Mouse (Mus musculus): Measurements from ENCODE around the gene Scyl2. TPM values are rescaled to one million over a fixed set of nuclear protein-coding genes. Genes with fewer than 3 reads are reported as not detected.

Gene Scyl2
- total RNA-seq, 2 experiments from 2014 or later = 21.4 to 22.1 TPM

DNA sequence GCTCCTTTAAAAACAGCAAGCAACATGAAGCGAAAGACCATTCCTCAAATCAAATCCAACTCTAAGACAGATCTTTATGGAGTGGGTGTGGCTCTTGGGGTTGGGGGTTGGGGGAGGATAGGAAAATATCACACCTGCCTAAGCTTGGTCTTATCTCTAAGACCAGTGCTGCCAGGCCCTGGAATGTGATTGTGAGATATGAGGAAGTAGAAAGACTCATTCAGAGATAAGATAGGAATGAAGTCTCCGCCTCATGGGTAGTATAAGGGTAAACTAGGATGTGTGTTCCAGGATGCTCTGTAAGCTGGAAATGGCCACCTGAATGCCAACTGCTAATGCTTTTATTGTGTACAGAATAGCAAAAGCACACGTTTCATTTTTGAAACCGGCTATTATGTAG lies 91.8 kb downstream of the Scyl2 start:
- no peak for DNase-seq

GRCm38 (mm10) chr10:89592797-89593196 lies 93.3 kb downstream of the Scyl2 start:
- DNase-seq = no peak

GRCm38 (mm10) chr10:89589877-89590276 lies 96.2 kb downstream of the Scyl2 start:
- DNase-seq = no peak

Other genes starting within 250 kb of the Scyl2 start
- gene Gas2l3, start 242.3 kb downstream of the Scyl2 start, total RNA-seq (2021) = 10 to 100 TPM; 36.7 to 36.8 TPM
- 1 to 10 TPM; 1.0 to 1.5 TPM for gene Nr1h4, start 152.7 kb downstream of the Scyl2 start, total RNA-seq (2021)
- not detected for gene Slc17a8, start 65.0 kb downstream of the Scyl2 start, total RNA-seq (2021)
- gene Actr6, start 46.0 kb upstream of the Scyl2 start, total RNA-seq (2021) = 1 to 10 TPM; 8.1 to 9.8 TPM
- 10 to 100 TPM; 28.8 to 31.4 TPM for gene Uhrf1bp1l, start 58.7 kb upstream of the Scyl2 start, total RNA-seq (2021)
- gene Anks1b, start 187.2 kb upstream of the Scyl2 start, total RNA-seq (2021) = under 1 TPM; 0.10 to 0.14 TPM